Mouse (Mus musculus) neural tube, embryonic 15.5 days (tissue): ENCODE results near the gene Hba-a1. TPM values are rescaled to one million over a fixed set of nuclear protein-coding genes. Genes with fewer than 3 reads are reported as not detected.

Experiments used
- ATAC-seq: fragments of 200-750 bp; cut with Nextera tagmentation; 2 replicates; pipeline ENCODE4 v1.8.0; 2017; ENCODE audit warnings: mild to moderate bottlenecking, moderate TSS enrichment, moderate library complexity; ENCODE audit not compliant: low FRiP score
- H3K27ac ChIP-seq: fragments of 300-500 bp; sonication (generic); replicated peaks from 2 replicates; pipeline ENCODE4 v1.5.1; 2015; ENCODE audit warnings: mild to moderate bottlenecking, inconsistent platforms
- H3K27me3 ChIP-seq: fragments of 300-500 bp; sonication (generic); replicated peaks from 2 replicates; pipeline ENCODE4 v1.6.1; 2015; ENCODE audit warnings: inconsistent platforms
- H3K36me3 ChIP-seq: fragments of 300-500 bp; sonication (generic); 2 replicates; pipeline ENCODE4 v1.6.1; 2015; ENCODE audit warnings: inconsistent platforms
- H3K4me1 ChIP-seq: fragments of 300-500 bp; sonication (generic); 2 replicates; pipeline ENCODE4 v1.6.1; 2015; ENCODE audit warnings: inconsistent platforms
- H3K4me2 ChIP-seq: fragments of 300-500 bp; sonication (generic); 2 replicates; pipeline ENCODE4 v1.6.1; 2015; ENCODE audit warnings: inconsistent platforms, mild to moderate bottlenecking, moderate library complexity
- H3K4me3 ChIP-seq: fragments of 300-500 bp; sonication (generic); replicated peaks from 2 replicates; pipeline ENCODE4 v1.5.1; 2015; ENCODE audit warnings: mild to moderate bottlenecking, inconsistent platforms
- H3K9ac ChIP-seq: fragments of 300-500 bp; sonication (generic); replicated peaks from 2 replicates; pipeline ENCODE4 v1.6.1; 2015; ENCODE audit warnings: mild to moderate bottlenecking, inconsistent platforms
- H3K9me3 ChIP-seq: fragments of 300-500 bp; sonication (generic); replicated peaks from 2 replicates; pipeline ENCODE4 v1.6.1; 2016; ENCODE audit warnings: inconsistent platforms
- WGBS: fragments of 180-500 bp; shearing (Covaris S2); methylation state at CpG from one replicate; pipeline ENCODE4 v1.1.7; 2015; ENCODE audit warnings: mixed read lengths; 5-methylcytosine and 5-hydroxymethylcytosine counted together
- polyA plus RNA-seq: library from polyadenylated mRNA; unstranded; fragments of >200 nt; fragmentation: Nextera tagmentation; extraction: Ambion mirVana; gene quantifications from 2 replicates; pipeline ENCODE4 v1.2.1, GENCODE M21; 2015

Gene Hba-a1
- polyA plus RNA-seq, 1 experiment from 2014 or later, result 2,622 TPM

GRCm38 (mm10) chr11:32324609-32325008 is 41.3 kb downstream of the Hba-a1 start:
- H3K9ac ChIP-seq, result no peak overlapping the region
- 13% methylated on average over 15 of the region's 15 CpGs for WGBS

GRCm38 (mm10) chr11:32331075-32331474 is 47.8 kb downstream of the Hba-a1 start:
- Histone ChIP-seq H3K27me3 (no peaks in the 10 kb centered on the region), H3K4me1 (peaks cover 14% of the 10 kb centered on the region), H3K9me3 (no peaks in the 10 kb centered on the region), H3K4me3 (no peak overlapping the region), H3K27ac (no peak overlapping the region), H3K4me2 (0 out of 2 replicates have a peak overlapping the region, but pooled peaks have one; percentile 13), H3K36me3 (no peaks in the 10 kb centered on the region), H3K9ac (no peak overlapping the region)
- ATAC-seq, result no peak
- 34% methylated on average over 6 of the region's 6 CpGs for WGBS

More at GRCm38 (mm10) chr11:32324609-32325008, 41.3 kb downstream of the Hba-a1 start:
- Histone ChIP-seq H3K27me3 (no peaks in the 10 kb centered on the region), H3K36me3 (no peaks in the 10 kb centered on the region), H3K9me3 (no peaks in the 10 kb centered on the region), H3K27ac (no peak overlapping the region), H3K4me2 (peak overlapping the region; percentile 45), H3K4me1 (0 out of 2 replicates have a peak, but pooled peaks cover 3% of the 10 kb centered on the region), H3K4me3 (no peak overlapping the region)
- peak; percentile 83 for ATAC-seq

GRCm38 (mm10) chr11:32331861-32332260 is 48.5 kb downstream of the Hba-a1 start:
- H3K4me3 ChIP-seq, result no peak overlapping the region
- H3K36me3 ChIP-seq, result no peaks in the 10 kb centered on the region
- peaks cover 14% of the 10 kb centered on the region for H3K4me1 ChIP-seq
- 60% methylated on average over 5 of the region's 5 CpGs for WGBS
- H3K4me2 ChIP-seq, result no peak overlapping the region
- no peaks in the 10 kb centered on the region for H3K9me3 ChIP-seq
- no peak overlapping the region for H3K9ac ChIP-seq
- H3K27ac ChIP-seq, result no peak overlapping the region
- H3K27me3 ChIP-seq, result no peaks in the 10 kb centered on the region
- ATAC-seq, result no peak

- no peak overlapping the region for H3K4me2 ChIP-seq
- H3K4me3 ChIP-seq, result no peak overlapping the region
- H3K27me3 ChIP-seq, result no peaks in the 10 kb centered on the region
- H3K36me3 ChIP-seq, result no peaks in the 10 kb centered on the region
- no peaks in the 10 kb centered on the region for H3K9me3 ChIP-seq
- peaks cover 14% of the 10 kb centered on the region for H3K4me1 ChIP-seq
- no peak overlapping the region for H3K27ac ChIP-seq
- no peak overlapping the region for H3K9ac ChIP-seq
- ATAC-seq, result no peak
- 63% methylated on average over 2 of the region's 2 CpGs for WGBS
These were observed 49.9 kb downstream of the Hba-a1 start for GRCm38 (mm10) chr11:32333235-32333634.

Other genes with a start within 250 kb of the Hba-a1 start
- 1.5 TPM in 1 of 2 replicates, not detected in the other for gene Il9r, start 83.2 kb upstream of the Hba-a1 start, polyA plus RNA-seq
- gene Snrnp25, start 78.1 kb upstream of the Hba-a1 start, polyA plus RNA-seq, result 45.6 and 54.3 TPM in 2 replicates
- gene Rhbdf1, start 61.2 kb upstream of the Hba-a1 start, polyA plus RNA-seq, result 23.8 and 28.4 TPM in 2 replicates
- 33.9 and 37.8 TPM in 2 replicates for gene Mpg, start 57.0 kb upstream of the Hba-a1 start, polyA plus RNA-seq
- 38.8 and 42.5 TPM in 2 replicates for gene Nprl3, start 15.8 kb upstream of the Hba-a1 start, polyA plus RNA-seq
- 33.0 and 50.2 TPM in 2 replicates for gene Hba-x, start 7.1 kb upstream of the Hba-a1 start, polyA plus RNA-seq
- gene Hbq1b, start 3.5 kb downstream of the Hba-a1 start, polyA plus RNA-seq, result 0.93 and 1.1 TPM in 2 replicates
- gene Hba-a2, start 13.0 kb downstream of the Hba-a1 start, polyA plus RNA-seq, result 6,998 and 8,084 TPM in 2 replicates
- 0.79 and 1.5 TPM in 2 replicates for gene Hbq1a, start 16.6 kb downstream of the Hba-a1 start, polyA plus RNA-seq
- 17.2 and 17.8 TPM in 2 replicates for gene Sh3pxd2b, start 64.3 kb downstream of the Hba-a1 start, polyA plus RNA-seq
- gene Ubtd2, start 171.9 kb downstream of the Hba-a1 start, polyA plus RNA-seq, result 34.9 and 38.5 TPM in 2 replicates
- 0.63 TPM in 1 of 2 replicates, not detected in the other for gene Efcab9, start 248.6 kb downstream of the Hba-a1 start, polyA plus RNA-seq
- 2.3 and 3.9 TPM in 2 replicates for gene Stk10, start 249.8 kb downstream of the Hba-a1 start, polyA plus RNA-seq